Mouse (Mus musculus) thymus, adult 2 months (tissue): Measurements from ENCODE around the gene Arnt. TPM values are rescaled to one million over a fixed set of nuclear protein-coding genes. Genes with fewer than 3 reads are reported as not detected.
"Not testable (repeated sequence)": the region's sequence is repeated elsewhere in the genome, so short reads cannot be mapped to it uniquely, and the experiment has no call there.

Experiments
- DNase-seq: peaks from one replicate; pipeline ENCODE4 v3.0.0; 2021
- H3K27ac ChIP-seq: fragments of 200-500 bp; 2 replicates; pipeline ENCODE4 v1.5.1; 2012; ENCODE audit warnings: low read length, control low read depth; ENCODE audit not compliant: control insufficient read depth, insufficient read depth
- H3K27me3 ChIP-seq: fragments of 200-500 bp; 2 replicates; pipeline ENCODE4 v1.6.1; 2012; ENCODE audit warnings: mild to moderate bottlenecking, low read length, moderate library complexity, mixed read lengths; ENCODE audit not compliant: control insufficient read depth, insufficient read depth
- H3K36me3 ChIP-seq: fragments of 200-500 bp; 2 replicates; pipeline ENCODE4 v1.6.1; 2012; ENCODE audit warnings: mild to moderate bottlenecking, low read length, moderate library complexity; ENCODE audit not compliant: control insufficient read depth, insufficient read depth
- H3K4me1 ChIP-seq: fragments of 200-500 bp; replicated peaks from 2 replicates; pipeline ENCODE4 v1.6.1; 2012; ENCODE audit warnings: low read length; ENCODE audit not compliant: control insufficient read depth, insufficient read depth
- H3K4me3 ChIP-seq: fragments of 200-500 bp; 2 replicates; pipeline ENCODE4 v1.5.1; 2012; ENCODE audit warnings: mild to moderate bottlenecking, low read length, control low read depth, moderate library complexity; ENCODE audit not compliant: control insufficient read depth, insufficient read depth
- CTCF ChIP-seq: fragments of 200-500 bp; IDR thresholded peaks from 2 replicates; pipeline ENCODE4 v1.5.1; 2012; ENCODE audit warnings: mild to moderate bottlenecking, control low read depth, low read length, moderate library complexity, borderline replicate concordance; ENCODE audit not compliant: control insufficient read depth, poor library complexity, insufficient read depth; ENCODE audit errors: extremely low read depth
- POLR2A ChIP-seq: fragments of 200-500 bp; IDR thresholded peaks from 2 replicates; pipeline ENCODE4 v1.6.1; 2012; ENCODE audit warnings: mild to moderate bottlenecking, low read length, control low read depth, moderate library complexity; ENCODE audit not compliant: control insufficient read depth, poor library complexity, insufficient read depth; ENCODE audit errors: extremely low read depth
- WGBS: fragments of 180-500 bp; shearing (Covaris S2); methylation state at CpG from one replicate; pipeline ENCODE4 v1.1.7; 2018; 5-methylcytosine and 5-hydroxymethylcytosine counted together
- polyA plus RNA-seq: library from polyadenylated mRNA; depleted of rRNA; stranded (reverse); fragments of >200 nt; gene quantifications from 2 replicates; pipeline ENCODE4 v1.2.3, GENCODE M21; 2012

Arnt gene
- polyA plus RNA-seq, 1 experiment: 40.5 TPM

GRCm38 (mm10) chr3:95435561-95435960 lies 1.4 kb downstream of the Arnt start:
- H3K4me3 ChIP-seq: no peak overlapping the region
- H3K27me3 ChIP-seq: no peaks in the 10 kb centered on the region
- 93% methylated on average over 1 of the region's 1 CpGs for WGBS
- no peak for TF ChIP-seq POLR2A
- TF ChIP-seq CTCF: no peak
- peaks cover 5% of the 10 kb centered on the region; the same call in 1 of the 2 replicates for H3K36me3 ChIP-seq
- DNase-seq: no peak
- H3K4me1 ChIP-seq: peaks cover 2% of the 10 kb centered on the region; the same call in 1 of the 2 replicates
- no peak overlapping the region for H3K27ac ChIP-seq

- H3K4me1 ChIP-seq, H3K27me3 ChIP-seq, H3K4me3 ChIP-seq, H3K36me3 ChIP-seq, DNase-seq, H3K27ac ChIP-seq: not testable (repeated sequence)
- WGBS: over 99% methylated on average over 4 of the region's 4 CpGs
Observed at GRCm38 (mm10) chr3:95438636-95439035, 4.4 kb downstream of the Arnt start.

GRCm38 (mm10) chr3:95439670-95440069 lies 5.5 kb downstream of the Arnt start:
- Histone ChIP-seq H3K27ac (no peak overlapping the region), H3K36me3 (peaks cover 5% of the 10 kb centered on the region; the same call in 1 of the 2 replicates), H3K4me1 (peaks cover 2% of the 10 kb centered on the region; the same call in 1 of the 2 replicates), H3K4me3 (no peak overlapping the region), H3K27me3 (no peaks in the 10 kb centered on the region)
- DNase-seq: no peak
- no peak for TF ChIP-seq POLR2A
- TF ChIP-seq CTCF: no peak

GRCm38 (mm10) chr3:95442406-95443117 lies 8.4 kb downstream of the Arnt start:
- 92% methylated on average over 5 of the region's 5 CpGs for WGBS
- H3K36me3 ChIP-seq: peaks cover 5% of the 10 kb centered on the region; the same call in 1 of the 2 replicates
- no peak overlapping the region for H3K4me3 ChIP-seq
- H3K27me3 ChIP-seq: no peaks in the 10 kb centered on the region
- DNase-seq: no peak
- H3K4me1 ChIP-seq: no peaks in the 10 kb centered on the region; the same call in 1 of the 2 replicates
- TF ChIP-seq CTCF (no peak), POLR2A (no peak)
- H3K27ac ChIP-seq: no peak overlapping the region

GRCm38 (mm10) chr3:95445311-95445710 lies 11.1 kb downstream of the Arnt start:
- no peak for DNase-seq
- TF ChIP-seq POLR2A (no peak), CTCF (no peak)
- no peaks in the 10 kb centered on the region for H3K27me3 ChIP-seq
- no peaks in the 10 kb centered on the region; the same call in 1 of the 2 replicates for H3K4me1 ChIP-seq
- no peak overlapping the region for H3K4me3 ChIP-seq
- no peak overlapping the region for H3K27ac ChIP-seq
- WGBS: 82% methylated on average over 4 of the region's 4 CpGs
- peaks cover 5% of the 10 kb centered on the region; the same call in 1 of the 2 replicates for H3K36me3 ChIP-seq

- no peak overlapping the region for H3K4me3 ChIP-seq
- DNase-seq: peak; percentile 48
- 69% methylated on average over 1 of the region's 1 CpGs for WGBS
- peaks cover 20% of the 10 kb centered on the region for H3K36me3 ChIP-seq
- no peaks in the 10 kb centered on the region for H3K27me3 ChIP-seq
- H3K4me1 ChIP-seq: no peaks in the 10 kb centered on the region; the same call in 1 of the 2 replicates
- TF ChIP-seq POLR2A: no peak
- no peak for TF ChIP-seq CTCF
- H3K27ac ChIP-seq: no peak overlapping the region
Observed at GRCm38 (mm10) chr3:95450408-95450807, 16.2 kb downstream of the Arnt start.

GRCm38 (mm10) chr3:95450915-95451314 lies 16.7 kb downstream of the Arnt start:
- Histone ChIP-seq H3K27me3 (no peaks in the 10 kb centered on the region), H3K27ac (no peak overlapping the region), H3K4me3 (no peak overlapping the region), H3K36me3 (peaks cover 20% of the 10 kb centered on the region), H3K4me1 (no peaks in the 10 kb centered on the region)
- TF ChIP-seq POLR2A: no peak
- no peak for TF ChIP-seq CTCF
- DNase-seq: no peak
- WGBS: 98% methylated on average over 3 of the region's 3 CpGs
